Mouse (Mus musculus) bone marrow macrophage, adult 2 months (primary cell): ENCODE results near the gene Pcsk5.

ENCODE experiments used
- CTCF ChIP-seq: IDR thresholded peaks from 2 replicates; pipeline ENCODE4 v1.5.1; 2012; ENCODE audit warnings: low read depth, mild to moderate bottlenecking, low read length, moderate library complexity
- POLR2A ChIP-seq: IDR thresholded peaks from 2 replicates; pipeline ENCODE4 v1.6.1; 2012; ENCODE audit warnings: mild to moderate bottlenecking, low read depth, low read length, borderline replicate concordance

GRCm38 (mm10) chr19:17558764-17559163 is 278.7 kb downstream of the Pcsk5 start:
- TF ChIP-seq CTCF: no peak
- TF ChIP-seq POLR2A: no peak
